Comparison of ENCODE assay signal across 17 mouse cellular contexts in genomic region chr19:45582161-45582560, GRCm38 (mm10). TPM values are rescaled to one million over a fixed set of nuclear protein-coding genes. Genes with fewer than 3 reads are reported as not detected.
DNase-seq lines count a peak whose midpoint lies in the region; ATAC-seq lines count a peak whose summit lies in the region.
"Had no signal": no experiment of that assay in that cellular context is flagged by ENCODE, and none has a peak within 500 bp of the region (broad histone marks: within the 10 kb centered on the region; RNA-seq: fewer than 3 reads in every experiment).

No protein-coding gene starts in this region.

- 41% methylated on average over 8 of the region's 8 CpGs for WGBS in kidney, embryonic 16.5 days
- WGBS in hindbrain, embryonic 15.5 days = 9% methylated on average over 8 of the region's 8 CpGs

- no peak overlapping the region for H3K4me2 ChIP-seq in kidney, embryonic 16.5 days (replicated peaks; ENCODE audit: low read depth, low read length)
- H3K4me2 ChIP-seq in hindbrain, embryonic 15.5 days = no peak overlapping the region
- H3K4me2 ChIP-seq: heart, embryonic 12.5 days; lung, embryonic 15.5 days; neural tube, embryonic 13.5 days had no signal

- peaks cover 16% of the 10 kb centered on the region for H3K4me1 ChIP-seq in kidney, embryonic 16.5 days (ENCODE audit: insufficient read depth, low read length)
- H3K4me1 ChIP-seq in hindbrain, embryonic 15.5 days (replicated peaks) = peaks cover 18% of the 10 kb centered on the region

- ATAC-seq in kidney, embryonic 16.5 days (ENCODE audit: low FRiP score, low TSS enrichment) = no peak
- no peak for ATAC-seq in hindbrain, embryonic 15.5 days (ENCODE audit: low FRiP score, low read depth)
- no peak for ATAC-seq in granulocyte monocyte progenitor cell, adult 5-6 weeks (replicated peaks; ENCODE audit: poor library complexity, severe bottlenecking)
- ATAC-seq: forebrain, embryonic 14.5 days had no signal

- no peaks in the 10 kb centered on the region for H3K27me3 ChIP-seq in kidney, embryonic 16.5 days (ENCODE audit: insufficient read depth, low read length)
- peaks cover 4% of the 10 kb centered on the region; the same call in 1 of the 2 replicates for H3K27me3 ChIP-seq in hindbrain, embryonic 15.5 days
- H3K27me3 ChIP-seq: CH12.LX; heart, embryonic 12.5 days; lung, embryonic 15.5 days; megakaryocyte, embryonic 14.5 days had no signal

- peaks cover 20% of the 10 kb centered on the region for H3K36me3 ChIP-seq in kidney, embryonic 16.5 days (ENCODE audit: insufficient read depth, low read length)
- peaks cover 21% of the 10 kb centered on the region for H3K36me3 ChIP-seq in hindbrain, embryonic 15.5 days

- peak; percentile 30 for DNase-seq in embryo, embryonic 10.5 days (ENCODE audit: low spot score)
- DNase-seq in embryo, embryonic 11 days = no peak
- peak; percentile 47 for DNase-seq in kidney, postnatal 10 days
- DNase-seq in Muller cell, postnatal 12 days (ENCODE audit: inconsistent ontology term) = peak; percentile 70
- DNase-seq in retina, embryonic 14.5 days (ENCODE audit: low spot score) = no peak
- DNase-seq: cerebellum, adult 18-20 months; gastrocnemius, postnatal 10 days; liver had no signal

- no peak overlapping the region for H3K4me3 ChIP-seq in kidney, embryonic 16.5 days (ENCODE audit: low read length)
- H3K4me3 ChIP-seq in hindbrain, embryonic 15.5 days = no peak overlapping the region
- H3K4me3 ChIP-seq: heart, embryonic 12.5 days; lung, embryonic 15.5 days; megakaryocyte, embryonic 14.5 days; neural tube, embryonic 13.5 days had no signal

- H3K27ac ChIP-seq in kidney, embryonic 16.5 days (ENCODE audit: low read length) = no peak overlapping the region
- 0 out of 2 replicates have a peak overlapping the region, but pooled peaks have one; percentile 36 for H3K27ac ChIP-seq in hindbrain, embryonic 15.5 days (replicated peaks)
- H3K27ac ChIP-seq: lung, embryonic 15.5 days; neural tube, embryonic 13.5 days had no signal

- H3K9ac ChIP-seq in kidney, embryonic 16.5 days (replicated peaks; ENCODE audit: low read length) = no peak overlapping the region
- no peak overlapping the region for H3K9ac ChIP-seq in hindbrain, embryonic 15.5 days
- H3K9ac ChIP-seq: heart, embryonic 12.5 days; lung, embryonic 15.5 days; neural tube, embryonic 13.5 days had no signal

- no peaks in the 10 kb centered on the region for H3K9me3 ChIP-seq in kidney, embryonic 16.5 days (ENCODE audit: low read length)
- no peaks in the 10 kb centered on the region for H3K9me3 ChIP-seq in hindbrain, embryonic 15.5 days
- H3K9me3 ChIP-seq: heart, embryonic 12.5 days; lung, embryonic 15.5 days; neural tube, embryonic 13.5 days had no signal

RNA-seq across cellular contexts. Expression of gene Gm17018, which starts 21.7 kb away (rescaled TPM):
- polyA plus RNA-seq in kidney, embryonic 16.5 days (2015; fragmentation: Nextera tagmentation; extraction: Ambion mirVana) = 52.4 and 52.9 TPM in 2 replicates
- polyA plus RNA-seq in hindbrain, embryonic 15.5 days (2015; fragmentation: Nextera tagmentation; extraction: Ambion mirVana) = 71.7 and 75.9 TPM in 2 replicates
- total RNA-seq in granulocyte monocyte progenitor cell, adult 5-6 weeks (2014; fragmentation: Nextera tagmentation) = 27.1 and 50.2 TPM in 2 replicates
- 31.8 and 42.4 TPM in 2 replicates for total RNA-seq in granulocyte monocyte progenitor cell, adult 5-6 weeks (2017)

RNA-seq across cellular contexts. Expression of gene Poll, which starts 21.8 kb away (rescaled TPM):
- polyA plus RNA-seq in kidney, embryonic 16.5 days (2015; fragmentation: Nextera tagmentation; extraction: Ambion mirVana) = 20.4 and 21.9 TPM in 2 replicates
- polyA plus RNA-seq in hindbrain, embryonic 15.5 days (2015; fragmentation: Nextera tagmentation; extraction: Ambion mirVana) = 12.7 and 13.3 TPM in 2 replicates
- total RNA-seq in granulocyte monocyte progenitor cell, adult 5-6 weeks (2014; fragmentation: Nextera tagmentation) = 13.0 and 15.1 TPM in 2 replicates
- total RNA-seq in granulocyte monocyte progenitor cell, adult 5-6 weeks (2017) = 6.6 and 14.4 TPM in 2 replicates

Comparison
In these comparisons a context has a peak if more than half of its experiments do, and no peak if none do; other contexts are left out.
1. DNase-seq: peak in embryo, embryonic 10.5 days (single experiment), kidney, postnatal 10 days (single experiment) and Muller cell, postnatal 12 days (single experiment); none in embryo, embryonic 11 days (single experiment) and retina, embryonic 14.5 days (single experiment).